Mouse (Mus musculus) bone marrow macrophage, adult 2 months (primary cell): ENCODE data around the gene Nsd1.

ENCODE experiments used
- CTCF ChIP-seq: IDR thresholded peaks from 2 replicates; pipeline ENCODE4 v1.5.1; 2012; ENCODE audit warnings: low read depth, mild to moderate bottlenecking, low read length, moderate library complexity
- POLR2A ChIP-seq: IDR thresholded peaks from 2 replicates; pipeline ENCODE4 v1.6.1; 2012; ENCODE audit warnings: mild to moderate bottlenecking, low read depth, low read length, borderline replicate concordance

DNA sequence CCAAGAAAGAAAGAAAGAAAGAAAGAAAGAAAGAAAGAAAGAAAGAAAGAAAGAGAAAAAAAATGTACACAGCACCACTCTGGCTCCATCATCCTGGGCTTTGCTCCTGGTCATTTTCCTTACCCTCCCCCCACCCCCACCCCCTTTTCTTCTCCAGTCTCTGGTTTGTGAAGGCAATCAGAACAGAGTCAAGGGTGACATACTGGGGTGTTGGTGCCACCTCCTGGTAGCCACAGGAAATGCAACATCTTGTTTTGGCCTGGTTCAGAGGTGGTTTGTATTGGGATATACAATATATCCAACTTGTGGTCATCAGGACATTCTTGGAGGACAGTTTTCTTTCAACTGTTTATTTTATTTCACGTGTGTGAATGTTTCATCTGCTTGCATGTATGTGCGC, 31.0 kb upstream of the Nsd1 start:
- TF ChIP-seq CTCF: no peak
- TF ChIP-seq POLR2A: no peak
